Mouse (Mus musculus): ENCODE results near the gene Cntnap1.
"Not testable (repeated sequence)": the region's sequence is repeated elsewhere in the genome, so short reads cannot be mapped to it uniquely, and the experiment has no call there.

The Cntnap1 gene

GRCm38 (mm10) chr11:101170354-101170810, at the start of gene Cntnap1:
TSS of gene Cntnap1 (plus strand) at chr11:101170523.
- peak; percentile 57 for DNase-seq

GRCm38 (mm10) chr11:101120545-101121188, 49.7 kb upstream of the Cntnap1 start:
- no peak for DNase-seq

GRCm38 (mm10) chr11:101124494-101124893, 45.8 kb upstream of the Cntnap1 start:
- not testable (repeated sequence) for DNase-seq

- DNase-seq: not testable (repeated sequence)
These were observed 45.3 kb upstream of the Cntnap1 start for GRCm38 (mm10) chr11:101125008-101125407.

GRCm38 (mm10) chr11:101127075-101127474, 43.2 kb upstream of the Cntnap1 start:
- no peak for DNase-seq

GRCm38 (mm10) chr11:101128996-101129577, 41.2 kb upstream of the Cntnap1 start:
- no peak for DNase-seq

- DNase-seq: no peak
These were observed 40.1 kb upstream of the Cntnap1 start for GRCm38 (mm10) chr11:101130056-101130756.

GRCm38 (mm10) chr11:101131187-101131586, 39.1 kb upstream of the Cntnap1 start:
- no peak for DNase-seq

GRCm38 (mm10) chr11:101131701-101132100, 38.6 kb upstream of the Cntnap1 start:
- DNase-seq: no peak

- peak; percentile 60 for DNase-seq
These were observed 37.3 kb upstream of the Cntnap1 start for GRCm38 (mm10) chr11:101133037-101133436.

- DNase-seq: no peak
These were observed 36.0 kb upstream of the Cntnap1 start for GRCm38 (mm10) chr11:101134217-101134865.

GRCm38 (mm10) chr11:101137000-101137399, 33.3 kb upstream of the Cntnap1 start:
- no peak for DNase-seq

GRCm38 (mm10) chr11:101138536-101139181, 31.7 kb upstream of the Cntnap1 start:
- peak; percentile 81 for DNase-seq

GRCm38 (mm10) chr11:101140164-101140819, 30.0 kb upstream of the Cntnap1 start:
- no peak for DNase-seq

GRCm38 (mm10) chr11:101141088-101141487, 29.2 kb upstream of the Cntnap1 start:
- no peak for DNase-seq

GRCm38 (mm10) chr11:101142215-101142967, 27.9 kb upstream of the Cntnap1 start:
- DNase-seq: no peak

- DNase-seq: peak; percentile 46
These were observed 26.7 kb upstream of the Cntnap1 start for GRCm38 (mm10) chr11:101143338-101144225.

- no peak for DNase-seq
These were observed 23.9 kb upstream of the Cntnap1 start for GRCm38 (mm10) chr11:101146377-101146776.

GRCm38 (mm10) chr11:101148751-101149150, 21.6 kb upstream of the Cntnap1 start:
- DNase-seq: no peak

Data from kidney, adult 9 months (tissue).